Mouse (Mus musculus) MEL (cell line): ENCODE measurements around the gene Coa6. TPM values are rescaled to one million over a fixed set of nuclear protein-coding genes. Genes with fewer than 3 reads are reported as not detected.

Source experiments
- DNase-seq: peaks from one replicate; pipeline ENCODE4 v3.0.0; 2011; ENCODE audit warnings: low read depth, low spot score
- H3K27ac ChIP-seq: 2 replicates; pipeline ENCODE4 v1.5.1; 2012; ENCODE audit warnings: low read depth, mild to moderate bottlenecking, control low read depth, low read length, moderate library complexity; ENCODE audit not compliant: control insufficient read depth
- H3K27me3 ChIP-seq, 2 experiments: fragments of 150-350 bp in 1 of 2; sonication (generic) in 1 of 2; 2 replicates each; pipeline ENCODE4 v1.6.1; 2012; ENCODE audit warnings: low read length in 2 of 2, mild to moderate bottlenecking in 2 of 2, improper control_type of control experiment in 1 of 2, moderate library complexity in 1 of 2; ENCODE audit not compliant: insufficient read depth in 2 of 2, control insufficient read depth in 1 of 2
- H3K36me3 ChIP-seq, 2 experiments: 2 replicates each; pipeline ENCODE4 v1.6.1; 2012 to 2014; ENCODE audit warnings: low read length in 2 of 2, improper control_type of control experiment in 1 of 2, inconsistent platforms in 1 of 2, mild to moderate bottlenecking in 1 of 2; ENCODE audit not compliant: insufficient read depth in 2 of 2, control insufficient read depth in 1 of 2
- H3K4me1 ChIP-seq, 2 experiments: fragments of 150-350 bp in 1 of 2; sonication (generic) in 1 of 2; 2 replicates each; pipeline ENCODE4 v1.6.1; 2012; ENCODE audit warnings: low read length in 2 of 2, improper control_type of control experiment in 1 of 2, mild to moderate bottlenecking in 1 of 2; ENCODE audit not compliant: insufficient read depth in 2 of 2, control insufficient read depth in 1 of 2
- H3K4me3 ChIP-seq, 2 experiments: fragments of 150-350 bp in 1 of 2; sonication (generic) in 1 of 2; 2 replicates each; pipeline ENCODE4 v1.5.1; 2012; ENCODE audit warnings: low read depth in 2 of 2, low read length in 2 of 2, mild to moderate bottlenecking in 2 of 2, moderate library complexity in 2 of 2, control low read depth in 1 of 2, improper control_type of control experiment in 1 of 2; ENCODE audit not compliant: control insufficient read depth in 1 of 2, insufficient read depth in 1 of 2
- H3K79me2 ChIP-seq: 2 replicates; pipeline ENCODE4 v1.6.1; 2012; ENCODE audit warnings: mild to moderate bottlenecking, low read length, moderate library complexity; ENCODE audit not compliant: control insufficient read depth, poor library complexity, insufficient read depth
- H3K9ac ChIP-seq: 2 replicates; pipeline ENCODE4 v1.6.1; 2012; ENCODE audit warnings: low read depth, mild to moderate bottlenecking, control low read depth, low read length, moderate library complexity; ENCODE audit not compliant: control insufficient read depth, poor library complexity, severe bottlenecking
- H3K9me3 ChIP-seq: fragments of 150-350 bp; sonication (generic); replicated peaks from 2 replicates; pipeline ENCODE4 v1.6.1; 2012; ENCODE audit warnings: mild to moderate bottlenecking, low read length, improper control_type of control experiment, moderate library complexity; ENCODE audit not compliant: insufficient read depth
- CHD1 ChIP-seq: IDR thresholded peaks from 2 replicates; pipeline ENCODE4 v1.6.1; 2012; ENCODE audit warnings: low read depth, mild to moderate bottlenecking, inconsistent platforms, low read length, improper control_type of control experiment
- E2F4 ChIP-seq: IDR thresholded peaks from 2 replicates; pipeline ENCODE4 v1.6.1; 2011; ENCODE audit warnings: low read depth, low read length, improper control_type of control experiment, borderline replicate concordance
- GABPA ChIP-seq: IDR thresholded peaks from 2 replicates; pipeline ENCODE4 v1.6.1; 2012; ENCODE audit warnings: low read depth, mild to moderate bottlenecking, inconsistent platforms, low read length, improper control_type of control experiment, moderate library complexity
- JUND ChIP-seq: IDR thresholded peaks from 2 replicates; pipeline ENCODE4 v1.6.1; 2011; ENCODE audit warnings: low read depth, mild to moderate bottlenecking, improper control_type of control experiment, low read length
- KAT2A ChIP-seq: conservative IDR thresholded peaks from 2 replicates; pipeline ENCODE4 v1.6.1; 2012; ENCODE audit warnings: low read depth, low read length, improper control_type of control experiment, inconsistent platforms
- MAX ChIP-seq: IDR thresholded peaks from 2 replicates; pipeline ENCODE4 v1.6.1; 2011; ENCODE audit warnings: low read length, improper control_type of control experiment
- MEF2A ChIP-seq: IDR thresholded peaks from 2 replicates; pipeline ENCODE4 v1.6.1; 2014; ENCODE audit warnings: low read depth, mild to moderate bottlenecking, inconsistent platforms, low read length, improper control_type of control experiment; ENCODE audit not compliant: poor library complexity, insufficient replicate concordance, severe bottlenecking; ENCODE audit errors: extremely low read depth
- MXI1 ChIP-seq: IDR thresholded peaks from 2 replicates; pipeline ENCODE4 v1.6.1; 2011; ENCODE audit warnings: mild to moderate bottlenecking, low read depth, low read length, improper control_type of control experiment
- NELFE ChIP-seq: IDR thresholded peaks from 2 replicates; pipeline ENCODE4 v1.6.1; 2011; ENCODE audit warnings: low read depth, low read length, improper control_type of control experiment
- NRF1 ChIP-seq: IDR thresholded peaks from 2 replicates; pipeline ENCODE4 v1.6.1; 2014; ENCODE audit warnings: low read depth, mild to moderate bottlenecking, inconsistent platforms, low read length, improper control_type of control experiment, moderate library complexity; ENCODE audit not compliant: poor library complexity, insufficient read depth, severe bottlenecking
- RAD21 ChIP-seq: IDR thresholded peaks from 2 replicates; pipeline ENCODE4 v1.6.1; 2011; ENCODE audit warnings: mild to moderate bottlenecking, low read depth, low read length, improper control_type of control experiment
- RCOR1 ChIP-seq: IDR thresholded peaks from 2 replicates; pipeline ENCODE4 v1.6.1; 2012; ENCODE audit warnings: low read depth, mild to moderate bottlenecking, inconsistent platforms, low read length, improper control_type of control experiment
- SMC3 ChIP-seq: IDR thresholded peaks from 2 replicates; pipeline ENCODE4 v1.6.1; 2011; ENCODE audit warnings: low read depth, low read length, improper control_type of control experiment
- TBP ChIP-seq: IDR thresholded peaks from 2 replicates; pipeline ENCODE4 v1.8.0; 2011; ENCODE audit warnings: low read depth, low read length, improper control_type of control experiment
- UBTF ChIP-seq: IDR thresholded peaks from 2 replicates; pipeline ENCODE4 v1.6.1; 2012; ENCODE audit warnings: low read depth, mild to moderate bottlenecking, inconsistent platforms, low read length, improper control_type of control experiment, moderate library complexity, borderline replicate concordance; ENCODE audit not compliant: insufficient read depth
- USF1 ChIP-seq: IDR thresholded peaks from 2 replicates; pipeline ENCODE4 v1.6.1; 2014; ENCODE audit warnings: low read depth, mild to moderate bottlenecking, inconsistent platforms, low read length, improper control_type of control experiment, moderate library complexity
- USF2 ChIP-seq, 2 experiments: IDR thresholded peaks; 2 replicates each; pipeline ENCODE4 v1.6.1; 2011 to 2012; ENCODE audit warnings: improper control_type of control experiment in 2 of 2, low read length in 2 of 2, borderline replicate concordance in 1 of 2, inconsistent platforms in 1 of 2, low read depth in 1 of 2, mild to moderate bottlenecking in 1 of 2; ENCODE audit not compliant: insufficient read depth in 1 of 2
- ZNF384 ChIP-seq: IDR thresholded peaks from 2 replicates; pipeline ENCODE4 v1.6.1; 2012; ENCODE audit warnings: low read depth, mild to moderate bottlenecking, inconsistent platforms, low read length, improper control_type of control experiment
- polyA plus RNA-seq, 2 experiments: library from polyadenylated mRNA; stranded (reverse) in 1 of 2; unstranded in 1 of 2; fragments of >175 nt in 1 of 2; fragments of >200 nt in 1 of 2; gene quantifications; 2 replicates each; pipeline versions ENCODE4 v1.2.1 to v1.2.4; 2012; ENCODE audit warnings: low replicate concordance in 2 of 2, low read depth in 1 of 2; ENCODE audit not compliant: insufficient read length in 2 of 2, insufficient read depth in 1 of 2, missing spikeins in 1 of 2
- total RNA-seq: library from RNA; depleted of rRNA; stranded (reverse); fragments of 300-350 nt; gene quantifications from 2 replicates; pipeline ENCODE4 v1.2.3, GENCODE M21; 2012

Coa6 gene
- total and polyA plus RNA-seq, 3 experiments: 31.1 to 42.6 TPM; not detected in 1

DNA sequence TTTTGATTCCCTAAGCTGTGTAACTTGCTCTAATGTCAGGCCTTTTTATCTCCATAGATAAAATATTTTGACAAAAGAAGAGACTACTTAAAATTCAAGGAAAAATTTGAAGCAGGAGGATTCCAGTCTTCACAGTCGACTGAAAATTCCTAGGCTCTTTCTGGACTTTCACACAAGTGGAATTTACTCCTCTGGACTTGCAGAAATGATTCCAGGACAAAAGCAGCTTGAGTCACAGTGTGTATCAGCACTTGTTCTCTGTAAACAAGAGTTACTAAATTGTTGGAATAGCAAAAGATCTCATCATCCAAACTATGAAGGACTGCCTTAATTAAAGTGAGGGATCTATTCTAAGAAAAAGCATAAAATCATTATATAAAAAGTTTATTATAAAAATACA lies 2.6 kb downstream of the Coa6 start:
- no peak for DNase-seq
- Histone ChIP-seq H3K9me3 (no peaks in the 10 kb centered on the region), H3K27ac (no peak overlapping the region), H3K4me3 (no peak overlapping the region), H3K79me2 (peaks cover 10% of the 10 kb centered on the region), H3K4me1 (peaks cover 0 to 6% of the 10 kb centered on the region in 2 experiments; a peak in 2 of 4 replicates), H3K9ac (no peak overlapping the region), H3K27me3 (no peaks in the 10 kb centered on the region), H3K36me3 (peaks cover 0 to 10% of the 10 kb centered on the region in 2 experiments)
- no peak for TF ChIP-seq NRF1
- TF ChIP-seq TBP: no peak
- TF ChIP-seq USF2 (IDR thresholded peaks at IDR 0.05; ENCODE audit: borderline replicate concordance in 1 of 2, insufficient read depth in 1 of 2, low read depth in 1 of 2, low read length in 2 of 2): no peak
- TF ChIP-seq ZNF384: no peak
- no peak for TF ChIP-seq UBTF
- TF ChIP-seq NELFE: no peak
- no peak for TF ChIP-seq RCOR1
- TF ChIP-seq CHD1: no peak
- no peak for TF ChIP-seq MEF2A
- no peak for TF ChIP-seq KAT2A
- TF ChIP-seq SMC3: no peak
- no peak for TF ChIP-seq E2F4
- TF ChIP-seq GABPA: no peak
- no peak for TF ChIP-seq JUND
- no peak for TF ChIP-seq MXI1
- no peak for TF ChIP-seq MAX

DNA sequence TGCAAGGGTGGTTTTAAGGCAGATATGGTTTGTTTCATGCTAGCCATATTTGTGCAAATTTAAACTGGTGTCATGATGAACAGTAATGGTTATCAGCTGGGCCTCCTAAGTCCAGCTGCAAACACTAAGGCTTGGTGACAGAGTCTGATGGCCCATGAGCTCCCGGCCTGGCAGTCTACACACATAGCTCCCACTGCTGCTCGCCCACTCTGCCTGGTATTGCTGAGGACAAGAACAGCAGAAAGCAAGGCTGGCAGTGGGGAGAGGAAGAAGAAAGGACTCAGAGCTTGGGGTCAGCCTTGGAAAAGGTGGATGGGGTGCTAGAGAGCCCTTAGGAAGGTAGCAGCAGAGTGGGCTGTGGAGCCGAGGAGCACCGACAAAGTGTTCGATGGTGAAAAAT lies 7.3 kb downstream of the Coa6 start:
- Histone ChIP-seq H3K36me3 (no peaks in the 10 kb centered on the region; a peak in 2 of 4 replicates), H3K4me3 (no peak overlapping the region), H3K4me1 (no peaks in the 10 kb centered on the region), H3K9ac (no peak overlapping the region), H3K27ac (no peak overlapping the region), H3K27me3 (no peaks in the 10 kb centered on the region), H3K79me2 (no peaks in the 10 kb centered on the region), H3K9me3 (no peaks in the 10 kb centered on the region)
- DNase-seq: no peak
- TF ChIP-seq USF1 (no peak), RAD21 (no peak), E2F4 (no peak)
